Mouse (Mus musculus) lung, adult 2 months (tissue): ENCODE data around the gene Cyb5r1.

Source experiments
- CTCF ChIP-seq: fragments of 200-500 bp; IDR thresholded peaks from 2 replicates; pipeline ENCODE4 v1.5.1; 2011; ENCODE audit warnings: mild to moderate bottlenecking, low read length, control low read depth; ENCODE audit not compliant: insufficient read depth
- POLR2A ChIP-seq: fragments of 200-500 bp; IDR thresholded peaks from 2 replicates; pipeline ENCODE4 v1.6.1; 2011; ENCODE audit warnings: low read depth, mild to moderate bottlenecking, control low read depth, low read length, borderline replicate concordance; ENCODE audit errors: extremely low read depth

DNA sequence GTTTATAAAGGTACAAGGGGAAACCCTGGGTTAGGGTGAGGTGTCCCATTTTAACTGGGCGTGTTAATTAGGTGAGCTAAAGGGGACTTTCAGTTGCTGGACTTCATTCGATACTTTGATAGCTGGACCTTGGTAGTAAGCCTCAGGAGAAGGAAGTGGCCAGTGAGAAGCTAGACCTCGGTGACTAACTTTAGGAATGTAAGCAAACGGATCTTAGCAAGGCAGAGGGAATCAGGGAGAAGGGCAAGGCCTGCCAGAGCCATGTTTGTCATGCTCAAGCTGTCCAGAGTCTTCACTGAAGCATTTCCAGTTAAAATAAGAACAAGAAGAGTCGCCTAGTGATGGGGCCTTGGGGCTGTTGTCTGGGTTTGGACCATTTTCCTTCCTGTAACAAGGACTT, 39.9 kb upstream of the Cyb5r1 start:
- no peak for TF ChIP-seq POLR2A
- TF ChIP-seq CTCF = no peak
